Mouse (Mus musculus): ENCODE data around the gene S100a5. TPM values are rescaled to one million over a fixed set of nuclear protein-coding genes. Genes with fewer than 3 reads are reported as not detected.

Gene S100a5
- polyA plus RNA-seq, 1 experiment: 0.43 TPM

DNA sequence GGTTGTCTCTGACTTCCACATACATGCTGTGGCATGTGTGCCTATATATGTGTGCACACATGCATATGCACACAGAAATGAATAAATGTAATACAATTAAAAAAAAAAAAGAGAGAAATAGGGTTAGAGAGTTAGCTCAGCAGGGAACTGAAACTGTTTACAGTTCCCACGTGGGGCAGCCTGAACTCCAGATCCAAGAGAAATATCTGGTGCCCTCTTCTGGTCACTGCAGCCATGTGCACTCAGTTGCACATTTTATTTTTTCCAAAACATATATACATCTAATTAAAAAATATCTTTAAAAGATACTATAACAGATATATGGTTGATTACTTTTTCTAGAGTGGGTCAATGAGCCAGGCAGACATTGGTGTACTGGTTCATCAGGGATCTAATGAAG is 9.3 kb downstream of the S100a5 start:
- Histone ChIP-seq H3K36me3 (ENCODE audit: control insufficient read depth, insufficient read depth) (peaks cover 50% of the 10 kb centered on the region), H3K27me3 (ENCODE audit: control insufficient read depth, insufficient read depth, insufficient read length) (no peaks in the 10 kb centered on the region), H3K79me2 (ENCODE audit: control insufficient read depth, insufficient read depth) (peaks cover 41% of the 10 kb centered on the region), H3K79me3 (ENCODE audit: low read depth) (peaks cover 29% of the 10 kb centered on the region), H3ac (ENCODE audit: control insufficient read depth, insufficient read length, low read depth) (no peak overlapping the region), H3K4me3 (ENCODE audit: insufficient read depth, poor library complexity, severe bottlenecking) (no peak overlapping the region)
- TF ChIP-seq CEBPB (IDR thresholded peaks at IDR 0.05; ENCODE audit: low read depth): no peak
- TF ChIP-seq CTCF (IDR thresholded peaks at IDR 0.05; ENCODE audit: control insufficient read depth, insufficient read depth, insufficient read length): no peak
- TF ChIP-seq USF1 (IDR thresholded peaks at IDR 0.05; ENCODE audit: low read depth): peak; percentile 48
- peak; percentile 83 for TF ChIP-seq MAX (IDR thresholded peaks at IDR 0.05)

GRCm38 (mm10) chr3:90621552-90621951 is 13.2 kb downstream of the S100a5 start:
- Histone ChIP-seq H3K36me3 (ENCODE audit: control insufficient read depth, insufficient read depth) (peaks cover 28% of the 10 kb centered on the region), H3K79me2 (ENCODE audit: control insufficient read depth, insufficient read depth) (peaks cover 4% of the 10 kb centered on the region), H3ac (ENCODE audit: control insufficient read depth, insufficient read length, low read depth) (no peak overlapping the region), H3K4me3 (ENCODE audit: insufficient read depth, poor library complexity, severe bottlenecking) (no peak overlapping the region), H3K79me3 (ENCODE audit: low read depth) (no peaks in the 10 kb centered on the region), H3K27me3 (ENCODE audit: control insufficient read depth, insufficient read depth, insufficient read length) (no peaks in the 10 kb centered on the region)
- TF ChIP-seq MAX (IDR thresholded peaks at IDR 0.05): no peak
- no peak for TF ChIP-seq MYOG (IDR thresholded peaks at IDR 0.05; ENCODE audit: control insufficient read depth, extremely low read depth, insufficient read length)
- no peak for TF ChIP-seq CEBPB (IDR thresholded peaks at IDR 0.05; ENCODE audit: low read depth)
- no peak for TF ChIP-seq MYOD1 (IDR thresholded peaks at IDR 0.05; ENCODE audit: control insufficient read depth, insufficient read length, low read depth)
- no peak for TF ChIP-seq FOSL1 (IDR thresholded peaks at IDR 0.05; ENCODE audit: insufficient read depth, low read length, poor library complexity, severe bottlenecking)
- no peak for TF ChIP-seq USF1 (IDR thresholded peaks at IDR 0.05; ENCODE audit: low read depth)
- no peak for TF ChIP-seq CTCF (IDR thresholded peaks at IDR 0.05; ENCODE audit: control insufficient read depth, insufficient read depth, insufficient read length)

- no peaks in the 10 kb centered on the region for H3K79me3 ChIP-seq (ENCODE audit: low read depth)
- H3K36me3 ChIP-seq (ENCODE audit: control insufficient read depth, insufficient read depth): peaks cover 15% of the 10 kb centered on the region
- H3K79me2 ChIP-seq (ENCODE audit: control insufficient read depth, insufficient read depth): no peaks in the 10 kb centered on the region
- H3K27me3 ChIP-seq (ENCODE audit: control insufficient read depth, insufficient read depth, insufficient read length): no peaks in the 10 kb centered on the region
- H3ac ChIP-seq (ENCODE audit: control insufficient read depth, insufficient read length, low read depth): no peak overlapping the region
- H3K4me3 ChIP-seq (ENCODE audit: insufficient read depth, poor library complexity, severe bottlenecking): no peak overlapping the region
- no peak for TF ChIP-seq MYOD1 (IDR thresholded peaks at IDR 0.05; ENCODE audit: control insufficient read depth, insufficient read length, low read depth)
- no peak for TF ChIP-seq CTCF (IDR thresholded peaks at IDR 0.05; ENCODE audit: control insufficient read depth, insufficient read depth, insufficient read length)
- no peak for TF ChIP-seq USF1 (IDR thresholded peaks at IDR 0.05; ENCODE audit: low read depth)
Observed at GRCm38 (mm10) chr3:90623435-90624071, 15.2 kb downstream of the S100a5 start.

- Histone ChIP-seq H3ac (ENCODE audit: control insufficient read depth, insufficient read length, low read depth) (no peak overlapping the region), H3K36me3 (ENCODE audit: control insufficient read depth, insufficient read depth) (peaks cover 4% of the 10 kb centered on the region), H3K79me2 (ENCODE audit: control insufficient read depth, insufficient read depth) (no peaks in the 10 kb centered on the region), H3K4me3 (ENCODE audit: insufficient read depth, poor library complexity, severe bottlenecking) (no peak overlapping the region), H3K79me3 (ENCODE audit: low read depth) (no peaks in the 10 kb centered on the region), H3K27me3 (ENCODE audit: control insufficient read depth, insufficient read depth, insufficient read length) (no peaks in the 10 kb centered on the region)
- TF ChIP-seq USF1 (IDR thresholded peaks at IDR 0.05; ENCODE audit: low read depth): no peak
- no peak for TF ChIP-seq MYOG (IDR thresholded peaks at IDR 0.05; ENCODE audit: control insufficient read depth, extremely low read depth, insufficient read length)
- TF ChIP-seq CEBPB (IDR thresholded peaks at IDR 0.05; ENCODE audit: low read depth): no peak
- TF ChIP-seq CTCF (IDR thresholded peaks at IDR 0.05; ENCODE audit: control insufficient read depth, insufficient read depth, insufficient read length): no peak
Observed at GRCm38 (mm10) chr3:90625496-90625895, 17.2 kb downstream of the S100a5 start.

GRCm38 (mm10) chr3:90626266-90627021 is 18.1 kb downstream of the S100a5 start:
- no peaks in the 10 kb centered on the region for H3K27me3 ChIP-seq (ENCODE audit: control insufficient read depth, insufficient read depth, insufficient read length)
- no peak overlapping the region for H3ac ChIP-seq (ENCODE audit: control insufficient read depth, insufficient read length, low read depth)
- no peaks in the 10 kb centered on the region for H3K79me2 ChIP-seq (ENCODE audit: control insufficient read depth, insufficient read depth)
- TF ChIP-seq MYOG (IDR thresholded peaks at IDR 0.05; ENCODE audit: control insufficient read depth, extremely low read depth, insufficient read length) (no peak), MAX (IDR thresholded peaks at IDR 0.05) (no peak), CEBPB (IDR thresholded peaks at IDR 0.05; ENCODE audit: low read depth) (no peak), USF1 (IDR thresholded peaks at IDR 0.05; ENCODE audit: low read depth) (no peak), FOSL1 (IDR thresholded peaks at IDR 0.05; ENCODE audit: insufficient read depth, low read length, poor library complexity, severe bottlenecking) (no peak), CTCF (IDR thresholded peaks at IDR 0.05; ENCODE audit: control insufficient read depth, insufficient read depth, insufficient read length) (no peak), MYOD1 (IDR thresholded peaks at IDR 0.05; ENCODE audit: control insufficient read depth, insufficient read length, low read depth) (no peak)
- no peak overlapping the region for H3K4me3 ChIP-seq (ENCODE audit: insufficient read depth, poor library complexity, severe bottlenecking)
- no peaks in the 10 kb centered on the region for H3K79me3 ChIP-seq (ENCODE audit: low read depth)
- peaks cover 4% of the 10 kb centered on the region for H3K36me3 ChIP-seq (ENCODE audit: control insufficient read depth, insufficient read depth)

DNA sequence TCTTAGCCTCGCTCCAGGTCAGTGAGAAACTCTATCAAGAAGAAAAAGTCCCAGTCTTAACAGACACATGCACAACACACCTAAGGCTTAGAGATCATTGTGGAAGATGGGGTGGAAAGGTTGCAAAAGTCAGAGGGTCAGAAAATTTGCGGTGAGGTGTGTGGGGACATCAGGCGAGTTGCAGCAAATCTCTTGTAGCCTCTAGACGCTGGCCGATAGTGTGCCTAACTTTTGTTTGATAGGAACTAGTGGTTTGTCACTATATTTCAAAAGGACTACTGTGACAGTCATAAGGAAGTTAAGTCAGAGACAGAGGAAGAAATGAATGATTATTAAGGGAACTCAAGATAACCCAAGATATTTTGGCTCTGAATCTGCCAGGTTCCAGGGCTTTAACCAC is 19.0 kb downstream of the S100a5 start:
- Histone ChIP-seq H3K79me3 (ENCODE audit: low read depth) (no peaks in the 10 kb centered on the region), H3K27me3 (ENCODE audit: control insufficient read depth, insufficient read depth, insufficient read length) (no peaks in the 10 kb centered on the region), H3K79me2 (ENCODE audit: control insufficient read depth, insufficient read depth) (no peaks in the 10 kb centered on the region), H3ac (ENCODE audit: control insufficient read depth, insufficient read length, low read depth) (no peak overlapping the region), H3K36me3 (ENCODE audit: control insufficient read depth, insufficient read depth) (peaks cover 4% of the 10 kb centered on the region), H3K4me3 (ENCODE audit: insufficient read depth, poor library complexity, severe bottlenecking) (no peak overlapping the region)
- no peak for TF ChIP-seq MYOD1 (IDR thresholded peaks at IDR 0.05; ENCODE audit: control insufficient read depth, insufficient read length, low read depth)
- TF ChIP-seq FOSL1 (IDR thresholded peaks at IDR 0.05; ENCODE audit: insufficient read depth, low read length, poor library complexity, severe bottlenecking): no peak
- TF ChIP-seq USF1 (IDR thresholded peaks at IDR 0.05; ENCODE audit: low read depth): no peak
- no peak for TF ChIP-seq MAX (IDR thresholded peaks at IDR 0.05)
- no peak for TF ChIP-seq CTCF (IDR thresholded peaks at IDR 0.05; ENCODE audit: control insufficient read depth, insufficient read depth, insufficient read length)
- no peak for TF ChIP-seq CEBPB (IDR thresholded peaks at IDR 0.05; ENCODE audit: low read depth)
- TF ChIP-seq MYOG (IDR thresholded peaks at IDR 0.05; ENCODE audit: control insufficient read depth, extremely low read depth, insufficient read length): no peak
